Comparison of ENCODE assay signal across 25 mouse cellular contexts in the genomic region with DNA sequence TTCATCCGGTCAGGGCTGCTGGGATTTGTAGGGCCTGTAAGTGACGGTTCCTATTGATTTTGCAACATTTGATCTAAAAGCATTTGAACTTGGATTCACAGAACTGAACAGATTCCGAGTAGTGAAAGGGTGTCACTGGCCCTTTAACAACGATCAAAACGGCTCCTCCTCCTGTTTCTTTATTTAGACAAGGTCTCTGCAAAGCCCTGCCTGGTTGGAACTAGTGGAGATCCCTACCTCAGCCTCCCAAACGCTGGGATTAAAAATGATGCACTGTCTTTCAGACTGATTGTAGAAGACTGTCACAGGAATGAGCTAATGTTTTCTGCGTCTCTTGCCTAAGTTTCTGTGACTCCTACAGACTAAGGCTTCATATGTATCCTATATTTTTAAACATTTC. TPM values are rescaled to one million over a fixed set of nuclear protein-coding genes. Genes with fewer than 3 reads are reported as not detected.
DNase-seq lines count a peak whose midpoint lies in the region; ATAC-seq and TF ChIP-seq lines count a peak whose summit lies in the region.
"Had no signal": no experiment of that assay in that cellular context is flagged by ENCODE, and none has a peak within 500 bp of the region (broad histone marks: within the 10 kb centered on the region; RNA-seq: fewer than 3 reads in every experiment).

No protein-coding gene starts in this region.

- peaks cover 19% of the 10 kb centered on the region for H3K4me1 ChIP-seq in heart, embryonic 13.5 days
- peaks cover 3% of the 10 kb centered on the region; the same call in 1 of the 2 replicates for H3K4me1 ChIP-seq in heart, postnatal 0 days (ENCODE audit: control insufficient read depth, insufficient read depth)
- peaks cover 5% of the 10 kb centered on the region; the same call in 1 of the 2 replicates for H3K4me1 ChIP-seq in heart, adult 2 months (ENCODE audit: control insufficient read depth, insufficient read depth, low read length)
- no peaks in the 10 kb centered on the region for H3K4me1 ChIP-seq in lung, embryonic 14.5 days (ENCODE audit: insufficient read depth)
- H3K4me1 ChIP-seq in lung, postnatal 0 days (ENCODE audit: insufficient read depth, low read depth, low read length) = no peaks in the 10 kb centered on the region
- H3K4me1 ChIP-seq: forebrain, embryonic 10.5 days; forebrain, embryonic 13.5 days; hindbrain, embryonic 12.5 days; hindbrain, embryonic 15.5 days had no signal

- no peak overlapping the region; the same call in 1 of the 2 replicates for H3K9ac ChIP-seq in heart, embryonic 13.5 days
- no peak overlapping the region for H3K9ac ChIP-seq in heart, postnatal 0 days (replicated peaks; ENCODE audit: low read depth, low read length)
- H3K9ac ChIP-seq in heart, adult 2 months (ENCODE audit: low read depth, low read length) = no peak overlapping the region
- no peak overlapping the region for H3K9ac ChIP-seq in lung, embryonic 14.5 days
- no peak overlapping the region for H3K9ac ChIP-seq in lung, postnatal 0 days (replicated peaks; ENCODE audit: low read depth)
- H3K9ac ChIP-seq: forebrain, embryonic 13.5 days; hindbrain, embryonic 12.5 days; hindbrain, embryonic 15.5 days had no signal

- H3K27me3 ChIP-seq in heart, embryonic 13.5 days (replicated peaks) = no peaks in the 10 kb centered on the region
- no peaks in the 10 kb centered on the region for H3K27me3 ChIP-seq in heart, postnatal 0 days (ENCODE audit: control insufficient read depth, insufficient read depth, low read length)
- no peaks in the 10 kb centered on the region for H3K27me3 ChIP-seq in heart, adult 2 months (ENCODE audit: control insufficient read depth, insufficient read depth, low read length)
- no peaks in the 10 kb centered on the region for H3K27me3 ChIP-seq in lung, embryonic 14.5 days (ENCODE audit: insufficient read depth, low read length)
- no peaks in the 10 kb centered on the region for H3K27me3 ChIP-seq in lung, postnatal 0 days (replicated peaks; ENCODE audit: insufficient read depth, low read length)
- H3K27me3 ChIP-seq: forebrain, embryonic 13.5 days; hindbrain, embryonic 12.5 days; hindbrain, embryonic 15.5 days had no signal

- H3K79me2 ChIP-seq in heart, adult 2 months (replicated peaks; ENCODE audit: control insufficient read depth, insufficient read depth, low read length) = no peaks in the 10 kb centered on the region

- intact Hi-C loops in gastrocnemius, adult 2 months (cut with DNase I) = no loop called here
- intact Hi-C loops in heart, adult 2 months (cut with DNase I) = no loop called here

- H3K4me3 ChIP-seq in gastrocnemius, adult 2 months = no peak overlapping the region
- no peak overlapping the region for H3K4me3 ChIP-seq in heart, embryonic 13.5 days
- H3K4me3 ChIP-seq in heart, postnatal 0 days (ENCODE audit: low read depth, low read length) = no peak overlapping the region
- no peak overlapping the region for H3K4me3 ChIP-seq in heart, adult 2 months
- no peak overlapping the region for H3K4me3 ChIP-seq in lung, embryonic 14.5 days (ENCODE audit: low read depth, low read length)
- H3K4me3 ChIP-seq in lung, postnatal 0 days (ENCODE audit: low read depth, low read length) = no peak overlapping the region
- H3K4me3 ChIP-seq: forebrain, embryonic 10.5 days; forebrain, embryonic 13.5 days; heart, embryonic 10.5 days; hindbrain, embryonic 12.5 days; hindbrain, embryonic 15.5 days had no signal

- no peak for TF ChIP-seq EP300 in heart, postnatal 0 days (IDR thresholded peaks at IDR 0.05; ENCODE audit: low read depth)
- no peak for TF ChIP-seq EP300 in heart, adult 2 months (IDR thresholded peaks at IDR 0.05; ENCODE audit: insufficient read depth, low read depth, low read length)
- no peak for TF ChIP-seq EP300 in lung, postnatal 0 days (IDR thresholded peaks at IDR 0.05)

- no peak for TF ChIP-seq CTCF in gastrocnemius, adult 2 months (IDR thresholded peaks at IDR 0.05)
- no peak for TF ChIP-seq CTCF in heart, postnatal 0 days (IDR thresholded peaks at IDR 0.05; ENCODE audit: low read depth)
- TF ChIP-seq CTCF in heart, adult 2 months (IDR thresholded peaks at IDR 0.05) = no peak
- no peak for TF ChIP-seq CTCF in lung, embryonic 14.5 days (IDR thresholded peaks at IDR 0.05; ENCODE audit: low read depth)
- TF ChIP-seq CTCF in lung, postnatal 0 days (IDR thresholded peaks at IDR 0.05) = no peak

- H3K36me3 ChIP-seq in heart, embryonic 13.5 days = peaks cover 87% of the 10 kb centered on the region
- H3K36me3 ChIP-seq in heart, postnatal 0 days (replicated peaks; ENCODE audit: control insufficient read depth, insufficient read depth, low read length) = peaks cover 63% of the 10 kb centered on the region
- H3K36me3 ChIP-seq in heart, adult 2 months (ENCODE audit: control insufficient read depth, insufficient read depth, low read length) = peaks cover 5% of the 10 kb centered on the region; the same call in 1 of the 2 replicates
- peaks cover 56% of the 10 kb centered on the region for H3K36me3 ChIP-seq in lung, embryonic 14.5 days (ENCODE audit: insufficient read depth)
- H3K36me3 ChIP-seq in lung, postnatal 0 days (ENCODE audit: insufficient read depth, low read length) = peaks cover 40% of the 10 kb centered on the region

- no peak for ATAC-seq in heart, embryonic 13.5 days (ENCODE audit: extremely low read depth, insufficient number of reproducible peaks, low FRiP score, low TSS enrichment)
- ATAC-seq in heart, postnatal 0 days (ENCODE audit: insufficient read depth, low read depth) = no peak
- ATAC-seq in lung, embryonic 14.5 days (ENCODE audit: insufficient read depth) = no peak
- ATAC-seq in lung, postnatal 0 days = no peak
- ATAC-seq: CD4-positive, CD25-positive, alpha-beta regulatory T cell, adult 4 months; forebrain, embryonic 13.5 days; forebrain, embryonic 16.5 days; intestine, postnatal 0 days had no signal

- H3K27ac ChIP-seq in gastrocnemius, adult 2 months = peak overlapping the region; percentile 51
- peak overlapping the region; percentile 41; the same call in 1 of the 2 replicates for H3K27ac ChIP-seq in heart, embryonic 13.5 days (replicated peaks)
- H3K27ac ChIP-seq in heart, postnatal 0 days (ENCODE audit: low read depth) = peak overlapping the region; percentile 28; the same call in 1 of the 2 replicates
- H3K27ac ChIP-seq in heart, adult 2 months = no peak overlapping the region; the same call in 1 of the 2 replicates
- no peak overlapping the region for H3K27ac ChIP-seq in lung, embryonic 14.5 days (ENCODE audit: low read depth)
- no peak overlapping the region for H3K27ac ChIP-seq in lung, postnatal 0 days (ENCODE audit: low read length)
- H3K27ac ChIP-seq: forebrain, embryonic 10.5 days; forebrain, embryonic 13.5 days; heart, embryonic 10.5 days; hindbrain, embryonic 12.5 days; hindbrain, embryonic 15.5 days had no signal

- 47% methylated on average over 7 of the region's 7 CpGs for WGBS in heart, embryonic 13.5 days
- WGBS in heart, postnatal 0 days = 32% methylated on average over 7 of the region's 7 CpGs
- 41% methylated on average over 7 of the region's 7 CpGs for WGBS in heart, adult 2 months
- WGBS in lung, embryonic 14.5 days = 44% methylated on average over 7 of the region's 7 CpGs
- 50% methylated on average over 7 of the region's 7 CpGs for WGBS in lung, postnatal 0 days

- DNase-seq in gastrocnemius, adult 2 months = no peak
- DNase-seq in gastrocnemius, postnatal 4 days (ENCODE audit: low spot score in 2 of 2) = no peak
- no peak for DNase-seq in heart, postnatal 4 days
- DNase-seq in heart, postnatal 0 days (ENCODE audit: low spot score) = peak; percentile 61
- no peak for DNase-seq in heart, adult 2 months
- DNase-seq in lung, embryonic 14.5 days = peak; percentile 13
- DNase-seq in lung, postnatal 0 days (ENCODE audit: low spot score) = no peak
- DNase-seq: adrenal gland, adult 2 months; adrenal gland, postnatal 14 days; cerebellum, adult 11 months; cerebellum, adult 2 months; cerebellum, postnatal 14 days; gastrocnemius, postnatal 10 days; gastrocnemius, postnatal 36 days; heart, adult 18-20 months; kidney, adult 2 months had no signal

- 0 out of 2 replicates have a peak overlapping the region, but pooled peaks have one; percentile 8 for H3K4me2 ChIP-seq in heart, embryonic 13.5 days
- H3K4me2 ChIP-seq in heart, postnatal 0 days (ENCODE audit: low read depth, low read length) = no peak overlapping the region
- H3K4me2 ChIP-seq in lung, embryonic 14.5 days = no peak overlapping the region
- H3K4me2 ChIP-seq in lung, postnatal 0 days (replicated peaks; ENCODE audit: low read depth, low read length) = no peak overlapping the region
- H3K4me2 ChIP-seq: forebrain, embryonic 13.5 days; hindbrain, embryonic 12.5 days; hindbrain, embryonic 15.5 days had no signal

- H3K9me3 ChIP-seq in heart, embryonic 13.5 days = no peaks in the 10 kb centered on the region
- no peaks in the 10 kb centered on the region for H3K9me3 ChIP-seq in heart, postnatal 0 days (replicated peaks; ENCODE audit: control insufficient read depth, low read length)
- H3K9me3 ChIP-seq in lung, embryonic 14.5 days (ENCODE audit: low read depth, low read length) = no peaks in the 10 kb centered on the region
- H3K9me3 ChIP-seq in lung, postnatal 0 days (ENCODE audit: low read length) = no peaks in the 10 kb centered on the region
- H3K9me3 ChIP-seq: forebrain, embryonic 10.5 days; forebrain, embryonic 13.5 days; heart, embryonic 10.5 days; hindbrain, embryonic 12.5 days; hindbrain, embryonic 15.5 days had no signal

- TF ChIP-seq POLR2A in heart, adult 2 months (IDR thresholded peaks at IDR 0.05; ENCODE audit: insufficient read depth, low read depth, low read length) = no peak

RNA-seq across cellular contexts. Expression of gene Atf1, which starts 49.1 kb away (rescaled TPM):
- 10 to 100 TPM; 55.4 to 56.6 TPM for total RNA-seq in gastrocnemius, adult 2 months (2021)
- 10 to 100 TPM; 66.1 to 68.7 TPM for total RNA-seq in gastrocnemius, postnatal 4 days (2021)
- 30.3 and 34.4 TPM in 2 replicates for polyA plus RNA-seq in heart, embryonic 13.5 days (2015; fragmentation: Nextera tagmentation; extraction: Ambion mirVana)
- 10 to 100 TPM; 54.8 to 57.7 TPM for total RNA-seq in heart, postnatal 4 days (2021)
- 12.1 and 51.4 TPM in 2 replicates for total RNA-seq in heart, postnatal 0 days (2014; rRNA removed; ENCODE audit: low replicate concordance)
- polyA plus RNA-seq in heart, postnatal 0 days (2015; fragmentation: Nextera tagmentation; extraction: Ambion mirVana) = 33.1 and 33.9 TPM in 2 replicates
- 10 to 100 TPM; 50.7 to 53.9 TPM for total RNA-seq in heart, adult 2 months (2021)
- polyA plus RNA-seq in heart, adult 2 months (2012; rRNA removed) = 54.2 and 59.7 TPM in 2 replicates
- 52.9 and 56.9 TPM in 2 replicates for polyA plus RNA-seq in lung, embryonic 14.5 days (2014; fragmentation: Nextera tagmentation; extraction: Ambion mirVana)
- polyA plus RNA-seq in lung, postnatal 0 days (2015; fragmentation: Nextera tagmentation; extraction: Ambion mirVana) = 28.3 and 35.3 TPM in 2 replicates

Comparison
In these comparisons a context has a peak if more than half of its experiments do, and no peak if none do; other contexts are left out.
1. DNase-seq: peak in heart, postnatal 0 days (single experiment) and lung, embryonic 14.5 days (single experiment); none in gastrocnemius, adult 2 months (single experiment), gastrocnemius, postnatal 4 days (0 of 2), heart, postnatal 4 days (single experiment), heart, adult 2 months (0 of 2) and lung, postnatal 0 days (single experiment).
2. H3K27ac ChIP-seq: peak in gastrocnemius, adult 2 months (single experiment), heart, embryonic 13.5 days (single experiment) and heart, postnatal 0 days (single experiment); none in heart, adult 2 months (single experiment), lung, embryonic 14.5 days (single experiment) and lung, postnatal 0 days (single experiment).